Mouse (Mus musculus): ENCODE measurements around the gene Vmn2r78.
"Not testable (repeated sequence)": the region's sequence is repeated elsewhere in the genome, so short reads cannot be mapped to it uniquely, and the experiment has no call there.

DNA sequence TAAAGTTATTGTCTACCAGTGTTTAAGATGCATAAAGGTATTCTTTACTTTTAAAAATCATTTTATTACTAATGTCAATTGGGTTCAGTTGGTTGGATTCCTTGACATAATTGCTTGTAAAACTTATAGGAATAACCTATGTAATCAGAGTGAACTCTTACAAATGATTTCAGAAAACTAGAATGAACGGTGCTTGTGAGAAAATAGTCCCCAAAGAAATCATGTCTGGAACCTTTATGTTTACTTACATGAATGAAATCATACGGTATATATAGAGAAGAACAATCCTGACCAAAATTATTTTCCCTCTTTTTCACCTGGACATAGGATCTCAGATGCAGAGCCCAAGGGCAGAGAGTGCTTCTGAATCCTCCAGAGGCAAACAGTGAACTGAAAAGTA, at the start of gene Vmn2r78:
- TF ChIP-seq EP300 (optimal IDR thresholded peaks at IDR 0.05); CTCF (IDR thresholded peaks at IDR 0.05; ENCODE audit: low read depth): not testable (repeated sequence)

Measured in stomach, postnatal 0 days (tissue).